Mouse (Mus musculus) heart, postnatal 14 days (tissue): ENCODE data around the gene Car15. TPM values are rescaled to one million over a fixed set of nuclear protein-coding genes. Genes with fewer than 3 reads are reported as not detected.

Experiments
- DNase-seq, 2 experiments: peaks; one replicate each; pipeline ENCODE4 v3.0.0; 2021 to 2022
- intact Hi-C: fragments of 180-260 bp; cut with DNase I; formaldehyde crosslinking; loops from one replicate; pipeline ENCODE4 v1.15.1; 2025
- total RNA-seq, 2 experiments: library from RNA; stranded (reverse); gene quantifications; 2 replicates each; pipeline ENCODE4 v1.2.3; 2021

The Car15 gene
- total RNA-seq, 2 experiments from 2014 or later, result 1.5 to 2.5 TPM

DNA sequence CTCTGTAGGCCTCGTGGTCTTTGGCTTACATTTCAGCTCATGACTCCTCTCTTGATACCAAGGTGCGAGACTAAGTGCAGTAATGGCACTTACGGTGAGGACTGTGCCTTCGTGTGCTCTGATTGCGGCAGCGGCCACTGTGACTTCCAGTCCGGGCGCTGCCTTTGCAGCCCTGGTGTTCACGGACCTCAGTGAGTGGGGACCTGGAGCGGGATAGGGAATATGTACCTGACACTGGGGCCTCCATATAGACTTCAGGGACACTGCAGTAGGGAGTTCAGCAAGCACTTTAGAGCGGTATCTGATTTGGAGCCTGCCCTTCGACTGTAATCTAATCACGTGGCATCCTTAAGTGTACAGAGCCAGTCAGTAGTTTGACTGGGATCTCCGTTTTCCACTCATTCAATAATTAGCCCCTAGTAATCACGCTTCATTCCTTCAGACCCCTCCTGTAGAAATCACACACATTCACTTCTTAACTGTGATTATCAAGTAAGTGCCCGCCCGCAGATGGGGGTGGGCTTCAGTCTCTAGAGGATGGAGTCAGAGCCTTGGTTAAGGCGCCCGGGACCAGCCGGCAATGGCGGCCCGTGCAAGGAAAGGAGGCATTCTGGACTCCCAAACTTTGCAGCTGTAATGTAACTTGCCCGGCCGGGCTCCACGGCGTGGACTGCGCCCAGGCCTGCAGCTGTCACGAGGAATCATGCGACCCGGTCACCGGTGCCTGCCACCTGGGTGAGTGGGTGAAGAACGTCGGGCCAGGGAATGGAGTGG, 34.3 kb downstream of the Car15 start:
- DNase-seq, result no peak
- intact Hi-C loops, result no loop called here

DNA sequence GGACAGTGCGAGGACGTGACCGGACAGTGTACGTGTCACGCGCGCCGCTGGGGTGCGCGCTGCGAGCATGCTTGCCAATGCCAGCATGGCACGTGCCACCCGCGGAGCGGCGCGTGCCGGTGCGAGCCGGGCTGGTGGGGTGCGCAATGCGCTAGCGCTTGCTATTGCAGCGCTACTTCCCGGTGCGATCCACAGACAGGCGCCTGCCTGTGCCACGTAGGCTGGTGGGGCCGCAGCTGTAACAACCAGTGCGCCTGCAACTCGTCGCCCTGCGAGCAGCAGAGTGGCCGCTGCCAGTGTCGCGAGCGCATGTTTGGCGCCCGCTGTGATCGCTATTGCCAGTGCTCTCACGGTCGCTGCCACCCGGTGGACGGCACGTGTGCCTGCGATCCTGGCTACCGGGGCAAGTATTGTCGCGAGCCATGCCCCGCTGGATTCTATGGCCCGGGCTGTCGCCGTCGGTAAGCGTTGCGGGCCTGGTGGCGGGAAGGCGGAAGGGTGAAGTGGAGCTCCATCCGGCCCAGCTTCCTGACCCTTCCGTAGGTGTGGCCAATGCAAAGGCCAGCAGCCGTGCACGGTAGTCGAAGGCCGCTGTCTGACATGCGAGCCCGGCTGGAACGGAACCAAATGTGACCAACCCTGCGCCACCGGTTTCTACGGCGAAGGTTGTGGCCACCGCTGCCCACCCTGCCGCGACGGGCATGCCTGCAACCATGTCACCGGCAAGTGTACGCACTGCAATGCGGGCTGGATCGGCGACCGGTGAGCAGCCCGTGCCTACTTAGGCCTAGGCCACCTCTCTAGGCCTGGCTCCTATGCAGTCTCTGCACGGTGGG, 35.1 kb downstream of the Car15 start:
- peak; percentile 48 to 55 for DNase-seq
- intact Hi-C loops, result no loop called here

DNA sequence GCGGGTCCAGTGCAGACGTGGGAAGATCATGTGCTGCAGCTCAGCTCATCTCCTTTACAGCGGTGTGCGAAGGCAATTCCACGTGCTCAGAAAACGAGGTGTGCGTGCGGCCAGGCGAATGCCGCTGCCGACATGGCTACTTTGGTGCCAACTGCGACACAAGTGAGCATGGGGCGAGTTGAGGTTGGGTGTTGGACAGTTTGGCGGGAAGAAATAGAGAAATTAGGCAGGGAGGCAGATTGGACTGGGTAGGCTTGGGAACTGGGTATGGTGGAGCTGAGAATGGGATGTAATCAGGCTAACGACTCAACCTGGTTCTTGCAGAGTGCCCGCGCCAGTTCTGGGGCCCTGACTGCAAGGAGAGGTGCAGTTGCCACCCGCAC, 35.7 kb downstream of the Car15 start:
- DNase-seq, result no peak
- intact Hi-C loops, result no loop called here

DNA sequence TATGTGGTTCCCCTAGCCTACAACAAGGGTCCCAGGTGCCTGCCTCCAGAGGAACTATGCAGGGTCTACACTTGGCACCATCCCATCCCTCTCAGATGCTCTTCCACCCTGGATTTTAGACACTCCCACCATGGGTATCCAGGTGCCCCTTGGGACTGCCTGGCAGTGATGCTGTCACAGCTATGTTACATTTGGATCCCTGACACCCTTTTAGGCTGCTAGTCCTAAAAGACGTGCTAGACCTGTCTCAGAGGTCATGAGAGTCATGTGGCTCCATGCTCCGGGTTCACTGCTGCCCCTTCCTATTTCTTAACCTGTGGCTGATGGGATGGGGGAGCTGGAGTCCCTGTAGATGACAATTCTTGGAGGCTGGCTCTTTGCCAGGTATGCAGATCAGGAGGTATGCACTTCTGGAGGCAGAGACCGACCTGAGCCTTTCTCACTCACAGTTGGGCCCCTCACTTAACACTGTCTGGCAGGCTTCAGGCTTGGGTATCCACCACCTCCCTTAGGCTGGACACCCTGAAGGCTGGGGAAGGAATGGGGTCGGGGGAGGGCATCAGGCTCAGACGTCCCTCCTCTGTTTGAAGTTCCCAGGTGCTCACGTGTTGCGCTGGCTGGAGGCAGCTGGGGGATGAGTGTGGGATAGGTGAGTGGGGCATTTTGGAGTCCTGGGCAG, 36.2 kb downstream of the Car15 start:
- intact Hi-C loops, result no loop called here

DNA sequence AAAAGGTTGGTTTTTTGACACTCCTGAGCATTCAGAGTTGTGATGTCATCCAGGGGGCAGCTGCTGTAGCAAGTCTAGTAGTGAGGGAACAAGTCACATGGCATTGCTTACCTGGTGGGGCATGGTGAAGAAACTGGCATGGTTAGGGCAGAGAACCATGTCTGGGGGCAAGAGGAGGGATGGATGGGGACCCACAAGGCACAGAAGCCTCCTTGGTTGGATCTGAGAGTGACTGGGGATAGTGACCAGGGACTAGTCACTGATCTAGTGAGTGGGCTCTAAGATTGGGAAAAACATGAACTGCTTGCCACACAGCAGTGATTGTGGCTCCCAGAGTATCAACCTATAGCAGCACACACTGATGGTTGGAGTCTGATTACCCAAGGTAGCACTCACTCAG, 38.6 kb downstream of the Car15 start:
- DNase-seq, result no peak
- intact Hi-C loops, result no loop called here

More for the DNA sequence above, 36.2 kb downstream of the Car15 start:
- DNase-seq, result no peak

DNA sequence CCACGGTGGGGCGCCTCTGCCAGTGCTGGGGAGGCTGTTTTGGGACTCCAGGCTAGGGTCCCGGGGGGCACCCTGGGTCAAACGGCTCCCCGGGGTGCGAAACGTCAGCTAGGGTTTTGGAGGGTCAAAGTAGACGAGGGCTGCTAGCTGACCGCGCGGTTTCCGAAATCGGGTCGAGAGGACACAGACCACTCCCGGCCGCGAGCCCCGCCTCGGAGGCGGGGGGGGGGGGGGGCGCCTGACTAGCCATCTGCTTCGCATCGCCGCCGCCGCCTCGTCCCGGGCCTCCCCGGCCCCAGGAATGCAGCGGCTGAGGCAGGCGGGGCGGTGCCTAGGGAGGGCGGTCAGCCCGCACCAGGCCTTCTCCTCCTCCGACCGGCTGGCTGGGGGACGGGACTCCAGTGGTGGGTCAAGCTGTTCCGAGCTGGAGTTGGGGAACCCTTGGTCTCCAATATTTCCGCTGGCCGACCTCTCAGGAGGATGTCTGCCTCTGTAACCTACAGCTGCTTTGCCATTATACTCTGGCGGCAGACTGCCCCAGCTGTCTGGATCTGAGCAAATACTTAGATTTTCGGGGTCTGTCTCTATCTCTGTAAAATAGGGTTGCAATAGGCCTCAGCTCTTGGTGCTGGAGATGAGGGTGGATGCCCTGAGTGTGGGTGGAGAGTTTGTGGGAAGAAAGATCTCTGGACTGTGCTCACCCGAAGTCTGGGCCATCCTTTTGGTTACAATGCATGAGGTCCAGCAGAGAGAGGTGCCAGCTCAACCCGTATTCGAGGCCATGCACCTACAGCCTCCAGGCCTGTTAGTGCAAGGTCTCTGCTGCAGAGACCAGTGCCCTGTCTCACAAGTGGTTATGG, 39.6 kb downstream of the Car15 start:
- intact Hi-C loops, result no loop called here
- peak; percentile 79 for DNase-seq

DNA sequence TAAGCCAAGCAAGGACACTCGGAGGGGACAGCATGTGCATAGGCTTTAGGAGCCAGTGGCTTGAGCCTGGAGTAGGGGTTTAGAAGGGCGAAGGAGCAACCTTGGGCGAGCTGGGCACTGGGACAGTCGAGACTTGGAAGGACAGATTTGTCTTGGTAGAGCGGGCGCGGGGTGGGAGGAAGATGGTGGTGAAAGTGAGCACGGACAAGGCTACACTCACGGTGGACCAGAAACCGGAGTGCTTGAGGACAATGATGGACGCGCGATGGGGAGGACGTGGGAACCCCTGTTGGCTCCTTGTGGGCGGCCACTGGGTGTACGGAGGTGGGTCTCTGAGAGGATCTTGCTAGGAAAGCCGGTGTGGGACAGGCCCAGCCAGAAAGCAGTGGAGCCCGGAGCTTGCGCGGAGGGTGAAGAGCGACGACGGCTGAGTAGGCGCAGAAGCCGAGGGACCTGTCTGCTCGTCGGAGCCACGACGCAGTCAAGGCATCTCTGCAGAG, 40.3 kb downstream of the Car15 start:
- intact Hi-C loops, result no loop called here
- peak in 1 of 2 experiments; percentile 40 for DNase-seq

DNA sequence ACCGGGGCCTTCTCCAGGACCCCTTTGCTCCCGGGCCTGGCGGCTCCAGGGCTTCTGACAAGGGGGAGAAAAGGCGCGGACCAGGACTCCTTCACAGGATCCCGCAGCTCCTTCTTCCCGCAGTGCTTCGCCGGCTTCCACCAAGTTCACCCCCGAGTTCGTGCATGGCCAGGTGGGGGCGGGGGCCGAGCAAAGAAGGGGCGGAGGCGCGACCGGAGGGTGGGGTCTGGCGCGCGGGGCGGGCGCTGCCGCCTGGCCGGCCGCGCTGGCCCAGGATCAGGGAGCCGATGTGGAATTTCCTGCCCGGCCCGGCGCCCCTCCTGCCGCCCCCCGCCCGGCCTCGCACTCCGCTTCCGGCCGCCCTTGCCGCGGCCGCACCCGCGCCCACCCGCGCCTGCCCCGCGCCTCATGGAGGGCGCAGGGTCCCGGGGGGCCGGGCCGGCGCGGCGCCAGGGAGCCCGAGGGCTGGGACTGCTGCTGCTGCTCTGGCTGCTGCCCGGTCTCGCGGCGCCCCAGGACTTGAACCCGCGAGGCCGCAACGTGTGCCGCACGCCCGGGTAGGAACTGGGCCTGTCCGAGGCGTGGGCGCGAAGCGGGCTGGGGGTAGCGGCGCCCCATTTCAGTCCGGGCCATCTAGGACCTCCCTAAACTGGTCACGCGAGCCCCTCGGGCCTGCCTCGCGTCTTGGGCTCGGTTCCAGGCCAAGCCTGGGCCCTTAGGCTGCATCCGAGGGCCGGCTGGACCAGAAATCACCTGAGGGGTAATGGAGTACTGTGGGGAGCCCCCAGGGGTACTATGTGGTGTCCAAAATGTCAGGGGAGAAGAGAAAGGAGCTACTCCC, 41.0 kb downstream of the Car15 start, which contains the start of gene Scarf2:
TSS of gene Scarf2 (plus strand) at position 312 of the 841 bp plus-strand sequence.
- peak; percentile 76 to 81 for DNase-seq
- intact Hi-C loops, result no loop called here

DNA sequence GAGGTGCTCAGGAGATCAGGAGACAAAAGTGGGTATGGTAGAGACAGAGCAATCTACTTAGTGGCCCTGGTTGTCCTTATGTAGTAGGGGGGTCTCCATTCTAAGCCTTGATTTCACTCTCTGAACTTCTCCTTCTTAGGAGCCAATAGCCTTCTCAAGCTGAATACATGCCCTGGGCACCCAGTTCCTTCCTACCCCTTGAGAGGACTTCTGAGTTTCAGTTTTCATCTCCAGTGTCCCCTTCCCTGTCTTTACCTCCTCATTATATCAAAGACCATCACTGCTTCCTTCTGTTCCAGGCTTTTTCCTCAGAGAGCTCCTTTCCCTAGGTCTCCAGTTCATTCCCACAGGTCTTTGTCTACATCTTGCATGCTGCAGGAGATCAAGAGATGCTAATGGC, 41.6 kb downstream of the Car15 start:
- intact Hi-C loops, result no loop called here
- no peak for DNase-seq

DNA sequence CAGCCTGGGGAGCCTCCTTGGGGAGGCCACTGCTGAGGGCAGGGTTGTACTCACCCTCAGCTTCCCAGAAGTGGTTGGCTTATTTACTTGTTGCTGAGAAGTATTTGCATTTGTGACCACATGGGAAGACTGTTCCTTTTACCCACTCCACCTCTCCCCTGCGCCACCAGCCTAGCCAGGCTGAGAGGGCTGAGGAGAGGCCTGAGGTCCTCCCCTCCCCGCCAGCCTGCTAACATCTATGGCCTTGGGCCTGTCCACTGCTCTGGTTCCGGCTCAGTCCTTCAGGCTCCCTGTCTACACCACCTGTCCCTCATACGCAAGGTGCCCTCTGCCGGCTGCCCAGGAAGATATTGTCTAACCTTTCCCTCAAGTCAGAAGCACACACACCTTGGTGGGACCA, 42.5 kb downstream of the Car15 start:
- intact Hi-C loops, result no loop called here
- no peak for DNase-seq

DNA sequence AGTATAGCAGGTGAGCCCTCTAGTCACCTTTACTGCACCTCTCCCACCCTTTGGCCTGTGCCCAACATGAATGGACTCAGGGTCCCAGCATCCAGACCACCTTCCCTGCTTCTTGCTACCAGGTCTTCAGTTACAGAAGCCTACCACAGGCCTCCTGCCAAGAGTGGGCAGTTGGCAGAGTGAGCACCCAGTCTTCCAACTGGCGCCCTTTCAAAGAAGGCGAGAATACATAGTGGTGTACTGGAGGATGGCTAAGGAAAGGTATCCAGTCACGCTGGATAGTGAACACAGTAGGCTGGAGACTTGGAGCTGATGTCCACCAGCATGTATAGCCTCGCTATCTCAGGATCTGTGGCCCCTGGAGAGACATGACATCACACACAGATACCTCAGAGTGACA, 44.1 kb downstream of the Car15 start:
- intact Hi-C loops, result no loop called here

DNA sequence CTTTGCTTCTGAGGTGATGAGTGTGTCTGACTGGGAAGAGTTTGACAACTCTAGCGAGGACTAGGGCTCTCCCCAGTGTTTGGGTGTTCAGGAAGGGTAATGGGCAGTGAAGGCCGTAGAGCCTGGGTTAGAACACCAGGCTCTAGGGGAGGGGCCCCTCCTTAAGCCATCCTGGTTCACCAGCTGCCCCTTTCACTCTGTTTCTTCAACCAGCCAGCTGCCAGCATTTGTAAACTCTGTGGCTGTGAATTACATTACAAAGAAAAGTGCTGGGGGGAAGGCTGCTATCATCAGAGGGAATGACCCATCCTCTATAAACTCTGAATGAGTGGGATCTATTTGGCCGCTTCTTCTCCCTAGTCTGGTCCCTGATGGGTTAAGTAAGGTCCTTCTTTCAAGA, 45.4 kb downstream of the Car15 start:
- intact Hi-C loops, result no loop called here
- no peak for DNase-seq

More for the DNA sequence above, 44.1 kb downstream of the Car15 start:
- DNase-seq, result no peak

DNA sequence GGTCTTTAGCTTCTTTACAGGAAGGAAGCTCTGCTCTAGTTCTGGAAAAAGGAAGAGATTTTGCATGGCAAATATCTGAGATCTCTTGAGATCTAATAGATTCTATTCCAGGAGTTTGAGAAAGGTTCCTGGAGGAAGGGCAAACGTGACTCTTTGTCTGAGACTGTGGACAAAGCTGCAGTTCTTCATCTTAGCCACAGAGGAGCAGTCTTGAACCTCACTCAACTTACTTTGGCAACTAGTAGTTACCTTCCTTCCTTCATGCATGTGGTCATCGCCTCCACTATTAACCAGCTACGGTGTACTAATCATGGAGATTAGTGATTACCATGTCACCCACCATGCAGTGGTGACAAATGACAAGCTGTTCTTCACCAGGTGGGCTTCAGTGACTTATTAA, 52.8 kb downstream of the Car15 start:
- intact Hi-C loops, result loop anchor here (2.0 kb wide), 1 partner anchor 27 kb away; no protein-coding TSS in a partner anchor
- no peak for DNase-seq

Other genes with a start within 250 kb of the Car15 start
- 10 to 100 TPM; 18.7 to 21.2 TPM for gene Smpd4, start 219.0 kb downstream of the Car15 start, total RNA-seq
- 1 to 10 TPM in 1 of 2 experiments, under 1 TPM in 1; 0.72 to 1.2 TPM for gene Ccdc74a, start 191.9 kb downstream of the Car15 start, total RNA-seq
- 10 to 100 TPM; 31.6 to 32.4 TPM for gene Med15, start 105.5 kb downstream of the Car15 start, total RNA-seq
- 10 to 100 TPM; 18.2 to 21.7 TPM for gene Klhl22, start 78.7 kb downstream of the Car15 start, total RNA-seq
- 10 to 100 TPM in 1 of 2 experiments, 1 to 10 TPM in 1; 9.8 to 10.2 TPM for gene Scarf2, start 41.1 kb downstream of the Car15 start, total RNA-seq
- gene B830017H08Rik, start 5.2 kb downstream of the Car15 start, total RNA-seq, result not detected
- under 1 TPM in 1 of 2 experiments, not detected in 1; 0.20 TPM for gene Gm20518, start 53.3 kb upstream of the Car15 start, total RNA-seq
- gene Tssk1, start 55.9 kb upstream of the Car15 start, total RNA-seq, result under 1 TPM in 1 of 2 experiments, not detected in 1; 0.10 TPM
- gene Dgcr2, start 60.2 kb upstream of the Car15 start, total RNA-seq, result 10 to 100 TPM; 50.9 to 52.3 TPM
- not detected for gene Tssk2, start 60.3 kb upstream of the Car15 start, total RNA-seq
- 10 to 100 TPM; 11.6 to 13.3 TPM for gene Ess2, start 73.0 kb upstream of the Car15 start, total RNA-seq
- not detected for gene Gsc2, start 76.7 kb upstream of the Car15 start, total RNA-seq
- gene Slc25a1, start 89.9 kb upstream of the Car15 start, total RNA-seq, result 1 to 10 TPM; 5.9 to 8.3 TPM
- not detected for gene Vpreb2, start 142.1 kb upstream of the Car15 start, total RNA-seq
- 10 to 100 TPM; 46.4 to 48.0 TPM for gene Dgcr6, start 214.5 kb upstream of the Car15 start, total RNA-seq